Mouse (Mus musculus): ENCODE results near the gene Drosha. TPM values are rescaled to one million over a fixed set of nuclear protein-coding genes. Genes with fewer than 3 reads are reported as not detected.

The Drosha gene
- polyA plus RNA-seq, 1 experiment, result 8.8 TPM

DNA sequence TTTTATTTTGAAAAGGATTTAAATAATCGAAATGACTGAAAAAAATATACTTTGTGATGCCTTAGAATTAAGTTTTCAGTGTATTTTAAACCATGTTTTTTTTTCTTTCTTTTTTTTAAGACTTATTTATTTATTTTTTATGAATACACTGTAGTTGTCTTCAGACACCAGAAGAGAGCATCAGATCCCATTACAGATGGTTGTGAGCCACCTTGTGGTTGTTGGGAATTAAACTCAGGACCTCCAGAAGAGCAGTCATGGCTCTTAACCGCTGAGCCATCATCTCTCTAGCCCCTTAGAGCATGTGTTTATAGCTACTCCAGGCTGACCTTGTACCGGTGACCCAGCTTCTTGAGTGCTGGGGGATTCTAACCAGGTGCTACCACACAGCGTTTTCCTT, 24.8 kb downstream of the Drosha start:
- H3K36me3 ChIP-seq (ENCODE audit: control insufficient read depth), result peaks cover 96% of the 10 kb centered on the region

DNA sequence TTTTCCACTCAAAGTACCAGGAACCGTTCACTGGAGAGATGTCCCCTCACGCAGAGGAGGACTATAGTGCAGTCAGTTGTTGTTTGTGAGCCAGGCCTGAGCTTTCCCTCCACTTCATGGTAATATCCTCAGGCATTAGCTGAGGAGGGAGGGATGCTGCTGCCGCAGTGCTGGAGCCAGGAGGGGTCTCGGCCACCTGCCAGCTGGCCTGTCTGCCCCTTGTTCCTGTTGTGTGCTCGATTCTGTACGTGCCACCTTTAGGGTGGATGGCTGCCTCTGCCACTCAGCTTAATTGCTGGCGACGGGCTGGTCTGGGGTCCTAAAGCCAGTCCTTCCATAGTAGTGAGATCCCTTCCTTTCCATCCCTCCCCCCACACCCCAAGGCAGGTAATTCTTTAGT, 28.9 kb downstream of the Drosha start:
- Histone ChIP-seq H3K9me3 (ENCODE audit: control insufficient read depth, low read length) (no peaks in the 10 kb centered on the region), H3K4me1 (ENCODE audit: control insufficient read depth) (peaks cover 26% of the 10 kb centered on the region), H3K36me3 (ENCODE audit: control insufficient read depth) (peaks cover 93% of the 10 kb centered on the region), H3K27me3 (ENCODE audit: control insufficient read depth) (no peaks in the 10 kb centered on the region), H3K4me3 (replicated peaks) (no peak overlapping the region)
- TF ChIP-seq TAL1 (IDR thresholded peaks at IDR 0.05; ENCODE audit: low read length) (no peak), GATA1 (IDR thresholded peaks at IDR 0.05; ENCODE audit: low read length) (no peak)

More for the DNA sequence above, 24.8 kb downstream of the Drosha start:
- no peaks in the 10 kb centered on the region for H3K27me3 ChIP-seq (ENCODE audit: control insufficient read depth)
- peaks cover 10% of the 10 kb centered on the region for H3K4me1 ChIP-seq (ENCODE audit: control insufficient read depth)
- no peak for TF ChIP-seq TAL1 (IDR thresholded peaks at IDR 0.05; ENCODE audit: low read length)
- TF ChIP-seq GATA1 (IDR thresholded peaks at IDR 0.05; ENCODE audit: low read length), result no peak
- H3K4me3 ChIP-seq (replicated peaks), result no peak overlapping the region
- H3K9me3 ChIP-seq (ENCODE audit: control insufficient read depth, low read length), result no peaks in the 10 kb centered on the region

DNA sequence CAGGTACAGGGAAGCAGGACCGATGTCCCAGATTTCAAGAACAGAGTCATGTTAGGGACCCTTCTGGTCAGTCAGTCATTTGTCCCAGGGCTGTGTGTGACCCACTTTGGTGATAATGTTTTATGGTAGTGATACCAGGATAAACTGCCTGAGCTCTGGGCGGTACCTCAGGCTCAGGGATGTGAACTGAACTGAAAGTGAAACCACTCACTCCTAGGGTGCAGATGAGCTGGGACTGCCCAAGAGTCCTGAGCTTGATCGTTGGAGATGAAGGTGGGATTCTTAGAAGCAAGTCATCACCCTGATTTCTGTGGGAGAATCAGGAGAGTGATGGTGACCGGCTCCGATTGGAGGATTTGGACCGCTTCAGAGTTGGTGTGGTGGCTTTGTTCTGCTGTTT, 32.2 kb downstream of the Drosha start:
- no peaks in the 10 kb centered on the region for H3K9me3 ChIP-seq (ENCODE audit: control insufficient read depth, low read length)
- TF ChIP-seq GATA1 (IDR thresholded peaks at IDR 0.05; ENCODE audit: low read length), result no peak
- peaks cover 32% of the 10 kb centered on the region for H3K4me1 ChIP-seq (ENCODE audit: control insufficient read depth)
- H3K36me3 ChIP-seq (ENCODE audit: control insufficient read depth), result peaks cover 94% of the 10 kb centered on the region
- no peak overlapping the region for H3K4me3 ChIP-seq (replicated peaks)
- H3K27me3 ChIP-seq (ENCODE audit: control insufficient read depth), result no peaks in the 10 kb centered on the region

DNA sequence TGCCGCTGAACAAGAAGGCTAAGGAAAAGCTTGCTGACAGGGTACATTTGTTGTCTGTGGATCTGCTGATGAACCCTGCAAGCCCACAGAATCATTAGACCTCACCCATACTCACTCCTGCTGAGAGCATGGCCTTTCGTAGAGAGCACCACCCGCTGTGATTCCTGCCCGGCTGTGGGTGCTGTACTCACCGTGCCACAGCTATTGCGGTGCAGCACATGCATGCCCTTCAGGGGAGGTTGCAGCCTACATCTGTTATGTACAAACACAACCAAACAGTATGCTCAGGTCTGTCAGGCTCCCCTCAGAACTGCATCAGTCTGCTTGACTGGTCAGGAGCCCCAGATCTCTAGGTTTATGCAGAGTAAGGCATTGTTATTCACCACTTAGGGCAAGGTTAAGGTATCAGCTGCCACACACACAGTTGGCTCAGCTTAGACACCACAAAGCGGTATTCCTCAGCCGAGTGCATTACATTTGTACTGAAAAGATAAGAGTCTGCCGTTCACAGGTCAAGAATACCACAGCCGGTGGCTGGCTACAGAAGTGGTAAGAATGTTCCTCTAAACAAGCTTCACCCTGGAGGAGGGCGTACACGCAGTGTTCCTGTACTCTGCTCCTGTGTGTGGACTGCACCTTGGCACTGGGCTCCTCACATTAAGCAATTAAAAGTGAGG, 33.4 kb downstream of the Drosha start:
- Histone ChIP-seq H3K27me3 (ENCODE audit: control insufficient read depth) (no peaks in the 10 kb centered on the region), H3K9me3 (ENCODE audit: control insufficient read depth, low read length) (no peaks in the 10 kb centered on the region), H3K4me1 (ENCODE audit: control insufficient read depth) (peaks cover 32% of the 10 kb centered on the region), H3K36me3 (ENCODE audit: control insufficient read depth) (peaks cover 92% of the 10 kb centered on the region), H3K4me3 (replicated peaks) (no peak overlapping the region)
- TF ChIP-seq TAL1 (IDR thresholded peaks at IDR 0.05; ENCODE audit: low read length) (no peak), GATA1 (IDR thresholded peaks at IDR 0.05; ENCODE audit: low read length) (no peak)

DNA sequence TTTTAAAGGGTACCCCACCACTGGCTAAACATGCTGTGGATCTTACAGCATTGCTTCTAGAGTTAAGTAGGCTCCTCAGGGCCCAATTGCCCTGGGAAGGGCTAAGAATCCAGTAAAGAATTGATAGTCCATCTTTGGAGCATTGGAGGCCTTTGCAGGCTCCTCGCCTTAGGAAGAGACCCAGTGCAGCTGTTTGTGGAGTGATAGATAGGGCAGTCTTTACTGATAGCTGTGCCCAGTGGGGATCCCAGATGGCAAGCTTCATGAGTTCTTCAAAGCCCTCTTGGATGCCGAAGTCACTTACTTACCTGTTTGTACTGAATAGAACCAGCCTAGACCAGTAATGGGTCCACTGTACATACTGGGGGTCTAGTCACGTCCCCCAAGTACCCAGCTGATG, 34.0 kb downstream of the Drosha start:
- peaks cover 92% of the 10 kb centered on the region for H3K36me3 ChIP-seq (ENCODE audit: control insufficient read depth)

DNA sequence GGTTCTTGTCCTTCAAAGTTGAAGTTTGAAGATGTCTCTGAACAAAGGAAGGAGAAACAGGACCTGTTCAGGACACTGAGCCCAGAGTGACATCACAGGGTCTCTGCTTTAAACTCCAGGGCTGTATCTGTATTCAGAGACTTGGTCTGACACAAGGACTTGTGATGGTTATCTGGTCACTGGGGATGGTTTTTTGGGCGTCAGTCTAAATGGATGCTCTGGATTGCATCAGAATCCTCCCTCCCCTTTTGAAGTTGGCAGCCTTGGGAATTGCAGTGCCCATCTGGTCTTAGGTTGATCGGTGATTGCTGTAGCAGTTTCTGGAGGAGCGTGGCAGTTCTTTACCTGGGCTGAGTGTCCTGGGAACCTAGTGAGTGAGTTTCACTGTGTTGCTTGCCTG, 37.4 kb downstream of the Drosha start:
- no peak overlapping the region for H3K4me3 ChIP-seq (replicated peaks)
- TF ChIP-seq TAL1 (IDR thresholded peaks at IDR 0.05; ENCODE audit: low read length), result no peak
- TF ChIP-seq GATA1 (IDR thresholded peaks at IDR 0.05; ENCODE audit: low read length), result no peak
- no peaks in the 10 kb centered on the region for H3K27me3 ChIP-seq (ENCODE audit: control insufficient read depth)
- no peaks in the 10 kb centered on the region for H3K9me3 ChIP-seq (ENCODE audit: control insufficient read depth, low read length)
- H3K4me1 ChIP-seq (ENCODE audit: control insufficient read depth), result peaks cover 20% of the 10 kb centered on the region
- peaks cover 91% of the 10 kb centered on the region for H3K36me3 ChIP-seq (ENCODE audit: control insufficient read depth)

More for the DNA sequence above, 34.0 kb downstream of the Drosha start:
- no peak for TF ChIP-seq TAL1 (IDR thresholded peaks at IDR 0.05; ENCODE audit: low read length)
- no peak for TF ChIP-seq GATA1 (IDR thresholded peaks at IDR 0.05; ENCODE audit: low read length)
- Histone ChIP-seq H3K27me3 (ENCODE audit: control insufficient read depth) (no peaks in the 10 kb centered on the region), H3K4me1 (ENCODE audit: control insufficient read depth) (peaks cover 32% of the 10 kb centered on the region), H3K4me3 (replicated peaks) (no peak overlapping the region), H3K9me3 (ENCODE audit: control insufficient read depth, low read length) (no peaks in the 10 kb centered on the region)

DNA sequence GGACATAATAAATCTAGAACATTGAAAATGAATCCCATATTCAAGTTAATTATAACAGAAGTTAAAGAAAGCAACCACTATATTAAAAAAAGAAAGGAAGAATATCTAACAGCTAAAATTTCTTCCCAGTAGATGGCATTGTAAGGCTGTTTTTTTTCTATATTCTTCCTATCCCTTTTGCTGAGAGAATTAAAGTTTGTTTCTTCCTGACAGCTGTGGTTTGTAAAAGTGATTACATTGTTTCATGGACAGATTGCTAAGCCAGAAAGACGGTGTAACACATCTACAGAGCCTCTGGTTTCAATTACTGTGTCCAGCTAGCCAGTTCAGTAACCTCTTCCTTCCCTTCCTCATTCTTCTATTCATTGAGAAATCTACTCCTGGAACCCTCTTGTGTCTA, 39.1 kb downstream of the Drosha start:
- no peaks in the 10 kb centered on the region for H3K9me3 ChIP-seq (ENCODE audit: control insufficient read depth, low read length)
- no peak overlapping the region for H3K4me3 ChIP-seq (replicated peaks)
- peaks cover 93% of the 10 kb centered on the region for H3K36me3 ChIP-seq (ENCODE audit: control insufficient read depth)
- no peak for TF ChIP-seq TAL1 (IDR thresholded peaks at IDR 0.05; ENCODE audit: low read length)
- no peak for TF ChIP-seq GATA1 (IDR thresholded peaks at IDR 0.05; ENCODE audit: low read length)
- H3K27me3 ChIP-seq (ENCODE audit: control insufficient read depth), result no peaks in the 10 kb centered on the region
- peaks cover 7% of the 10 kb centered on the region for H3K4me1 ChIP-seq (ENCODE audit: control insufficient read depth)

DNA sequence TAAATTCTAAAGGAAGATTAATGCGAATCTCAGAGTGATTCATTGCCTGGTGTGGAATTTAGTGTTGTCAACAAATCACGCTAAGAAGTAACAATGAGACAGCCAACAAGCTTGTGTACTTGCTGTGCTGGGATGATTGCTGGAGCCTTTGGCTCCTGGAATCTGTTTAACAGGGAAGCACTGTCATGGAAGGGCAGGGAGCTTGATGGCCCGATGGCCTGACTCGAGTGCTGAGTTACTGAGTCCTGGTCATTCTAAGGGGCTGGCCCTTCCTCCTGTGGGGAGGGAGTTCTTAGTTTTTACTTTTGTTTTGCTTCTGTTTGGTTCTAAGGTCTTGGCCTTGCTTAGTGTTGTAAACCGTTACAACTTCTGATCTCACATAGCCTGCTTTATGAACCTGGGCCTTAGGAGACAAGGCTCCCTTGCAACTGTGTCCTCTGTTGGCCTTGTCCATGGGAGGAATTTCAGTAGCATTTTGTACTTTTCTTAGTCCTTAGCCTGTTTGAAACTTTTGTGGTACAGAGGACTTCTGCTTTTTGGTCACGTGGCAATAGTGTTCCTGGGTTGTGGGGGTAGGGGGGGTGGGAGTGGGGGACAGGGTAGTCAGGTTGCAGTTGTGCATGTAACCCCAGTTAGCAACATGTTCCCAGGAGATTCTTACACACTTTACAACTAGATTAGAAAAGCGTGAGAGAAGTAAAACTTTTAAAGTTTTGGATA, 41.1 kb downstream of the Drosha start:
- Histone ChIP-seq H3K27me3 (ENCODE audit: control insufficient read depth) (no peaks in the 10 kb centered on the region), H3K4me3 (replicated peaks) (no peak overlapping the region), H3K4me1 (ENCODE audit: control insufficient read depth) (no peaks in the 10 kb centered on the region), H3K9me3 (ENCODE audit: control insufficient read depth, low read length) (no peaks in the 10 kb centered on the region), H3K36me3 (ENCODE audit: control insufficient read depth) (peaks cover 84% of the 10 kb centered on the region)
- TF ChIP-seq GATA1 (IDR thresholded peaks at IDR 0.05; ENCODE audit: low read length), result no peak
- no peak for TF ChIP-seq TAL1 (IDR thresholded peaks at IDR 0.05; ENCODE audit: low read length)

DNA sequence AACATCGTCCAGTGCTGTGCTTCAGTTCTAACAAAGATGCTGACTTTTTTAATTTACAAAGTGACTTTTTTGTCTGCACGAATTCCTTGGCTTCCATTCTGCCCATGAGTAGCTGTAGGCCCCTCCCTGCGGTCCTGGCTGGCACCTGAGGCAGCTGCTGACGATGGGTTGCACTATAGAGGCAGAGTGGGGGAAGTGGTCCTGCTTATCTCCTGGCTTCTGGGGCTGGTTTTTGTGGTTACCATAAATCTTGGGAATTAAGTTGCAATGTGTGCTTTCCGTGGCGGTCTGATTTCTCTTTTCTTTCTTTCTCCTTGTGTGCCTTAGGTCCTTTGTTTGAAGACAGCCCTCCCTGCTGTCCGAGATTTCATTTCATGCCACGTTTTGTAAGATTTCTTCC, 42.7 kb downstream of the Drosha start:
- Histone ChIP-seq H3K27me3 (ENCODE audit: control insufficient read depth) (no peaks in the 10 kb centered on the region), H3K9me3 (ENCODE audit: control insufficient read depth, low read length) (no peaks in the 10 kb centered on the region), H3K36me3 (ENCODE audit: control insufficient read depth) (peaks cover 79% of the 10 kb centered on the region), H3K4me1 (ENCODE audit: control insufficient read depth) (no peaks in the 10 kb centered on the region), H3K4me3 (replicated peaks) (no peak overlapping the region)
- TF ChIP-seq TAL1 (IDR thresholded peaks at IDR 0.05; ENCODE audit: low read length) (no peak), GATA1 (IDR thresholded peaks at IDR 0.05; ENCODE audit: low read length) (no peak)

Data from erythroblast, embryonic 14.5 days (primary cell).